ENCODE assay signal across 21 mouse cellular contexts in the genomic region with DNA sequence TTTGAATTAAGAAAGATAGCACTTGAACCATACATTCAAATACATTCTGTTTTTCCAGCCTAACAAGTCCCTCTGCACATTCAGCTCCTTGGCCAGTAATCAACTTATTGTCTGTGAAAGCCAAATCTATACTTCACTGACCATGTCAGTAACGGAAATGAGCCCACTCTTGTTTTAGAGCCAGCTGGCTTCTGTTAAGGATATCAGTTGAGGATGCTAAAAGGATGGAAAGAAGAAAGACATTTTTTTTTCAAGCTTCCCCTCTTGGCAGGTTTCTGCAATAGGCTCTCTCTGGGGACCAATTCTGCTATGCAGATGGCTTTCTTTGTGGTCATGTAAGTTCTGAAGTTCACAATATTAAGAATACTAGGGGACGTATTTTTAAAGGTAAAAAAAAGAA.
A peak's percentile ranks its signal among the peaks of the same experiment; 100 is the strongest.
DNase-seq lines count a peak whose midpoint lies in the region; ATAC-seq and TF ChIP-seq lines count a peak whose summit lies in the region.
"Had no signal": no experiment of that assay in that cellular context is flagged by ENCODE, and none has a peak within 500 bp of the region (broad histone marks: within the 10 kb centered on the region; RNA-seq: fewer than 3 reads in every experiment).

No protein-coding gene starts in this region.

- H3K27me3 ChIP-seq in hindbrain, postnatal 0 days (ENCODE audit: insufficient read depth, low read length): no peaks in the 10 kb centered on the region
- H3K27me3 ChIP-seq in hindbrain, embryonic 14.5 days (ENCODE audit: control insufficient read depth, insufficient read depth, low read length): no peaks in the 10 kb centered on the region
- no peaks in the 10 kb centered on the region for H3K27me3 ChIP-seq in lung, embryonic 14.5 days (ENCODE audit: insufficient read depth, low read length)
- H3K27me3 ChIP-seq: CH12.LX; forebrain, embryonic 15.5 days; heart, embryonic 15.5 days; hindbrain, embryonic 13.5 days; Patski had no signal

- peak; percentile 2 for DNase-seq in cerebellum, adult 9-11 months
- DNase-seq in cerebellum, adult 11 months: no peak
- DNase-seq in hindbrain, postnatal 0 days (ENCODE audit: low spot score): peak; percentile 41
- no peak for DNase-seq in hindbrain, embryonic 14.5 days (ENCODE audit: low spot score)
- peak; percentile 13 for DNase-seq in lung, embryonic 14.5 days
- DNase-seq in lung, postnatal 14 days: no peak
- peak; percentile 4 to 12 for DNase-seq in cerebellum, postnatal 25 days
- no peak for DNase-seq in embryo, embryonic 10.5 days (ENCODE audit: low spot score)
- DNase-seq: adrenal gland, postnatal 14 days; gastrocnemius, postnatal 36 days; heart, adult 11 months; heart, postnatal 14 days; kidney, adult 2 months had no signal

- H3K27ac ChIP-seq in hindbrain, postnatal 0 days: no peak overlapping the region
- H3K27ac ChIP-seq in hindbrain, embryonic 14.5 days: no peak overlapping the region
- H3K27ac ChIP-seq in lung, embryonic 14.5 days (ENCODE audit: low read depth): no peak overlapping the region
- H3K27ac ChIP-seq: forebrain, embryonic 15.5 days; heart, embryonic 10.5 days; heart, embryonic 15.5 days; hindbrain, embryonic 13.5 days had no signal

- no peaks in the 10 kb centered on the region for H3K9me3 ChIP-seq in hindbrain, postnatal 0 days (ENCODE audit: low read length)
- H3K9me3 ChIP-seq in hindbrain, embryonic 14.5 days (ENCODE audit: control insufficient read depth, low read length): no peaks in the 10 kb centered on the region
- no peaks in the 10 kb centered on the region for H3K9me3 ChIP-seq in lung, embryonic 14.5 days (ENCODE audit: low read depth, low read length)
- H3K9me3 ChIP-seq: forebrain, embryonic 15.5 days; heart, embryonic 10.5 days; heart, embryonic 15.5 days; hindbrain, embryonic 13.5 days had no signal

- H3K4me3 ChIP-seq in hindbrain, postnatal 0 days (ENCODE audit: low read length): no peak overlapping the region
- H3K4me3 ChIP-seq in hindbrain, embryonic 14.5 days (replicated peaks; ENCODE audit: low read length): no peak overlapping the region
- no peak overlapping the region for H3K4me3 ChIP-seq in lung, embryonic 14.5 days (ENCODE audit: low read depth, low read length)
- H3K4me3 ChIP-seq: forebrain, embryonic 15.5 days; heart, embryonic 10.5 days; heart, embryonic 15.5 days; hindbrain, embryonic 13.5 days had no signal

- no peaks in the 10 kb centered on the region for H3K4me1 ChIP-seq in hindbrain, postnatal 0 days (ENCODE audit: insufficient read depth, low read length)
- H3K4me1 ChIP-seq in hindbrain, embryonic 14.5 days (replicated peaks; ENCODE audit: control insufficient read depth, insufficient read depth, low read length): no peaks in the 10 kb centered on the region
- no peaks in the 10 kb centered on the region for H3K4me1 ChIP-seq in lung, embryonic 14.5 days (ENCODE audit: insufficient read depth)
- H3K4me1 ChIP-seq: forebrain, embryonic 15.5 days; heart, embryonic 10.5 days; heart, embryonic 15.5 days; hindbrain, embryonic 13.5 days had no signal

- 54% methylated on average over 2 of the region's 2 CpGs for WGBS in hindbrain, postnatal 0 days
- 79% methylated on average over 2 of the region's 2 CpGs for WGBS in hindbrain, embryonic 14.5 days
- WGBS in lung, embryonic 14.5 days: 69% methylated on average over 2 of the region's 2 CpGs

- H3K4me2 ChIP-seq in hindbrain, postnatal 0 days (ENCODE audit: low read depth, low read length): no peak overlapping the region
- no peak overlapping the region for H3K4me2 ChIP-seq in hindbrain, embryonic 14.5 days (replicated peaks)
- no peak overlapping the region for H3K4me2 ChIP-seq in lung, embryonic 14.5 days
- H3K4me2 ChIP-seq: forebrain, embryonic 15.5 days; heart, embryonic 15.5 days; hindbrain, embryonic 13.5 days had no signal

- no peak for TF ChIP-seq CTCF in hindbrain, postnatal 0 days (IDR thresholded peaks at IDR 0.05; ENCODE audit: low read depth)
- no peak for TF ChIP-seq CTCF in lung, embryonic 14.5 days (IDR thresholded peaks at IDR 0.05; ENCODE audit: low read depth)

- H3K9ac ChIP-seq in hindbrain, postnatal 0 days (replicated peaks; ENCODE audit: low read length): no peak overlapping the region
- no peak overlapping the region for H3K9ac ChIP-seq in hindbrain, embryonic 14.5 days
- no peak overlapping the region for H3K9ac ChIP-seq in lung, embryonic 14.5 days
- H3K9ac ChIP-seq: forebrain, embryonic 15.5 days; heart, embryonic 15.5 days; hindbrain, embryonic 13.5 days had no signal

- ATAC-seq in hindbrain, postnatal 0 days: no peak
- ATAC-seq in hindbrain, embryonic 14.5 days (ENCODE audit: low FRiP score): no peak
- ATAC-seq in lung, embryonic 14.5 days (ENCODE audit: insufficient read depth): no peak
- ATAC-seq: activated CD4-positive, CD25-positive, alpha-beta regulatory T cell, adult 4 months; forebrain, embryonic 15.5 days; intestine, embryonic 16.5 days; Patski had no signal

- H3K36me3 ChIP-seq in hindbrain, postnatal 0 days (ENCODE audit: insufficient read depth, low read length): no peaks in the 10 kb centered on the region
- no peaks in the 10 kb centered on the region for H3K36me3 ChIP-seq in hindbrain, embryonic 14.5 days (replicated peaks; ENCODE audit: control insufficient read depth, insufficient read depth)
- H3K36me3 ChIP-seq in lung, embryonic 14.5 days (ENCODE audit: insufficient read depth): no peaks in the 10 kb centered on the region
- H3K36me3 ChIP-seq: forebrain, embryonic 15.5 days; heart, embryonic 10.5 days; heart, embryonic 15.5 days; hindbrain, embryonic 13.5 days had no signal

Comparison
In these comparisons a context has a peak if more than half of its experiments do, and no peak if none do; other contexts are left out.
1. DNase-seq: peak in cerebellum, adult 9-11 months (single experiment), hindbrain, postnatal 0 days (single experiment), lung, embryonic 14.5 days (single experiment) and cerebellum, postnatal 25 days (2 of 2); none in cerebellum, adult 11 months (single experiment), hindbrain, embryonic 14.5 days (single experiment), lung, postnatal 14 days (single experiment) and embryo, embryonic 10.5 days (single experiment).